Mouse (Mus musculus) WW6 (cell line): ENCODE results near the gene Prrg2.
"Not testable (repeated sequence)": the region's sequence is repeated elsewhere in the genome, so short reads cannot be mapped to it uniquely, and the experiment has no call there.

Source experiments
- DNase-seq: peaks from one replicate; pipeline ENCODE4 v3.0.0-alpha.2; 2013; ENCODE audit warnings: low read depth, low spot score

Gene Prrg2

DNA sequence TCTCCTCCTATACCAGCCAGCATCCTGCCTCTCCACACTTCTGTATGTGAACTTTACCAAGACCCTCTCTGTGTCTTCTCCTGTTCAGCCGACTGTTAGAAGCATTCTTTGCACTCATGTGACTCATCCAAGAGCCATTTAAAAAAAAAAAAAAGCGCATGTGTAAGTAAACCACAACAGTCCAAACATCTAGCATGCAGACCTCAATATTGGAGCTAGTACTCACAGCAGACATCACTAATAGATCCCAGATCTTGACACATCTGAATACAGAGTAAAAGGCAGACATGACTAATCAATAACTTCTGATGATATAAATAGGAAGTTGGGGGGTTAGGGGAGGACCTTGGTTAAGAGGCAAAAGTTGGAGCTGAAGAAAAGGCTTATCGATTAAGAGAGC lies 26.8 kb downstream of the Prrg2 start:
- no peak for DNase-seq

GRCm38 (mm10) chr7:45033722-45034359 lies 28.6 kb downstream of the Prrg2 start:
- no peak for DNase-seq

DNA sequence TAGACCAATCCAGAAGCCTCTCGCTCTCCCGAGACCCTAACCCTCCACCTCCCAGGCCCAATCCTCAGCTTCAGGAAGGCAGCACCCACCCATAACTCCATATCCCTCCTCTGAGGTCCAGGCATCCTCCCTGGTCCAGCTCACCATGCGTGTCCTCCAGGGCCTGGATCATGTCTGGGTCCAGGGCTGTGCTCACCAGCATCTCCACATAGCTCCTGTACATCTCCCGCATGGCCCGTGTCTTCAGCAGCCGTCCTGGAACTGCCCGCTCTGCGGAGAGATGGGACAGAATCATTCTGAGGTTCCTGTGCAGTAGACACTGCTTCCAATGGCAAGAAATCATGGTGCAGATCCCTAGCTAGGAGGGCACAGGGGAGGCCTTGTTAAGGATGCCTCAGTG lies 31.6 kb downstream of the Prrg2 start:
- DNase-seq: no peak

GRCm38 (mm10) chr7:45029995-45030394 lies 32.5 kb downstream of the Prrg2 start:
- no peak for DNase-seq

GRCm38 (mm10) chr7:45028351-45028750 lies 34.1 kb downstream of the Prrg2 start:
- no peak for DNase-seq

GRCm38 (mm10) chr7:45027761-45028160 lies 34.7 kb downstream of the Prrg2 start:
- DNase-seq: no peak

DNA sequence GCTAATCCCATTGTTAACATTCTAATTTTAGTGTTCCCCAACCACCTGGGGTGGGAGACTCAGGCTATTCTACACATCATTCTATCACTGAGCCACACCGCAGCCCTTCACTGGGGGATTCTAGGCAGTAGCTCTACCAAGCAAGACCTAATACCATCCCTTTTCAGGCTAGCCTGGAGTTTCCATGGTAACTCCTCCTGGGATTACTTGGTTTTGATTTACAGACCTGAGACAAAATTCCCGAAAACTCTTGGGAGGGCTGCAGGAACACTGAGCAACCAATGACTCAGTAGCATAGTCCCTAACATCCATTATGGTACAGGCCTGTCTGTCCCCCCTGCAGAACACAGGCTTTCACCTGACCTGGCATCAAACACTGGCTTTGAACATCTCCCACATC lies 36.2 kb downstream of the Prrg2 start:
- DNase-seq: no peak

- DNase-seq: no peak
Measured at GRCm38 (mm10) chr7:45025601-45026220, 36.8 kb downstream of the Prrg2 start.

DNA sequence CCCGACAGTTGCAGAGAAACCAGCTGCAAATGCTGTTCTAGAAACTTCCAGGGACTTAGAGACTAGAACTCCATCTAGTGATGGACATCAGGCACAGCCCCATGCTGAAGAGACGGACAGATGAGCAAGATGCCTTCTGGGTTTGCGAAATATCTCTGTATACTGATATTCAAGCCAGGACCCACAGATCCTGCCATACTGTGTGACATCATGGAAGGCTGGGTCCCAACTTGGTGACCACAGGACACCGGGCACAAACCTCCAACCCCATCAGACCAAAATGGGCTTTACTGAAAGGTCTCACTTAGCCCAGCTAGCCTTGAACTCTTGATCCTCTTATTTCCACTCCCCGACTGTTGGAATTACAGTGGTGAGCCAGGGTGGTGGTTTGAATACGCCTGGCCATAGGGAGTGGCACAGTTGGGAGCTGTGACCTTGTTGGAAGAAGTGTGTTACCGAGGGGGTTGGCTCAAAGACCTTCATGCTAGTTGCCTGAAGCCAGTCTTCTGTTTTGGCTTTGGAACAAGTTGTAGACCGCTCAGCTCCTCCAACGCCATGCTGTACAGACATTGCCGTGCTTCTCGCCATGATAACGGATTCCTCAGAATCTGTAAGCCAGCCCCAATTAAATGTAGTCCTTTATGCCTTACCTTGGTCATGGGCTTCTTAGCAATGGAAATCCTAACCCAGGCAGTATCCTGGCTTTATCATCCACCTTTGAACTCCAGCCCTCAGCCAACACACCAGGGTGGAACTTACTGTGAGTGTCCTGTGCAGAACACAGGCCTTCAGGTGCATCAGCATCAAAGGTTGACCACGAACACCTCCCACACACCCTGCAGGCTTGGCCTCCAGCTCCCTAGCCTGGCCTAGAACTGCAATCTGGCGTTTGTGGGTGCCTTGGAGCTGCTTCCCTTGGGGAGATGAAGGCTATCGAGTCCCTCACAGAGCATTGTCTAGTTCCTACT lies 37.9 kb downstream of the Prrg2 start:
- DNase-seq: no peak

GRCm38 (mm10) chr7:45023711-45024110 lies 38.8 kb downstream of the Prrg2 start:
- not testable (repeated sequence) for DNase-seq

DNA sequence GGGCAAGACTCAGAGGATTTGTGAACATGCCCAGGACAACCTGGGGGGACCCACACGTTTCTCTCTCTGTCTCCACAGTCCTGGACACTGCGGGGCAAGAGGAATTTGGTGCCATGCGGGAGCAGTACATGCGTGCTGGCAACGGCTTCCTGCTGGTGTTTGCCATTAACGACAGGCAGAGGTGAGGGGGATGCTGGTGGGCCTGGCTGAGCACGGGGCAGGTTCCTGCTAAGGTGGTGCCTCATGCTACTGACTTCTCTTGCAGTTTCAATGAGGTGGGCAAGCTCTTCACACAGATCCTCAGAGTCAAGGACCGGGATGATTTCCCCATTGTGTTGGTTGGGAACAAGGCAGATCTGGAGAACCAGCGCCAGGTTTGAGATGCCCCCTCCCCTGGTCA lies 42.3 kb downstream of the Prrg2 start:
- no peak for DNase-seq

- DNase-seq: no peak
Measured at GRCm38 (mm10) chr7:45019031-45019571, 43.4 kb downstream of the Prrg2 start.

- peak; percentile 95 for DNase-seq
Measured at GRCm38 (mm10) chr7:45017242-45018061, 45.0 kb downstream of the Prrg2 start, which contains the start of gene Rras. Gene Rras (plus strand): TSS chr7:45017961.

DNA sequence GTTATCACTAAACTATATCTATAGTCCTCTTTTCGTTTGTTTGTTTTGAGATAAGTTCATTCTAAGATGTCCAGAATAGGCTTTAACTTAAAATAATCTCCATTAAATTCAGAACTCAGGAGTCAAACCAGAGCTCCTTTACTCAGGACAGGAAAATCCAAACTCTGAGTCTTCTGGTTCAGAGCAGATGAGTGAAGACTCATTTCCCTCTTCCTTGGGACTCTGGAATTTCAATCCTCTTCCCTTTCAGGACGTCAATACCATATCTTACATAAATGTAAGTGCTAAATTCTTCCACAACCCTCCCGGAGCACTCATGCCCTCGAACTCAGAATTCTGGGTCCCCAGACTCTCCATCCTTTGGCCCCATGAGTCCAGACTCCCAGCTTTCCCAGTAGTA lies 45.7 kb downstream of the Prrg2 start:
- DNase-seq: no peak

- peak; percentile 97 for DNase-seq
Measured at GRCm38 (mm10) chr7:45015957-45016612, 46.4 kb downstream of the Prrg2 start, which contains the start of gene Scaf1. Gene Scaf1 (minus strand): TSS chr7:45016363.

- no peak for DNase-seq
Measured at GRCm38 (mm10) chr7:45015344-45015956, 47.0 kb downstream of the Prrg2 start.

DNA sequence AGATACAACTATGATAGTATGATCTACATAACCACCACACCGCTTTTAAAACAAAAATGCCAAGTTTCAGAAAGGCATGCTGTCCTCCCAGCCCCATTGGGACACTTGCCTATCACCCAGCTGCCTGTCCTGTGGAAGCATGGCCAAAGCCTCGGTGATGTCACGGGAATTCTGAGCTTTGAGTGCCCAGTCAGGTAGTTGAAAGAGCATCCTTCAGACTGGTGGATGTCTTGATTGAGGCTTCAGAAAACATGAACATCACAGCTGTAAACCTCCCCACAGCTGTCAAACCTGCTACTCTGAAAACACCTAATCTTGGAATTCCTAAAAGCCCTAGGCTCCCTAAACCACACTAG lies 48.4 kb downstream of the Prrg2 start:
- DNase-seq: no peak

- DNase-seq: no peak
Measured at GRCm38 (mm10) chr7:45013366-45014095, 48.9 kb downstream of the Prrg2 start.

GRCm38 (mm10) chr7:45012824-45013223 lies 49.7 kb downstream of the Prrg2 start:
- DNase-seq: no peak

- DNase-seq: no peak
Measured at GRCm38 (mm10) chr7:45012011-45012410, 50.5 kb downstream of the Prrg2 start.
